Mouse (Mus musculus): ENCODE measurements around the gene Zfp157. TPM values are rescaled to one million over a fixed set of nuclear protein-coding genes. Genes with fewer than 3 reads are reported as not detected.
"Not testable (repeated sequence)": the region's sequence is repeated elsewhere in the genome, so short reads cannot be mapped to it uniquely, and the experiment has no call there.

Gene Zfp157
- total RNA-seq (2021), result 10 to 100 TPM; 37.6 to 39.8 TPM

- DNase-seq, result peak; percentile 94
- intact Hi-C loops (cut with DNase I), result loop anchor here (5.0 kb wide), 1 partner anchor 164 kb away; the partner anchor contains the start of gene Gm43720
Observed at GRCm38 (mm10) chr5:138441286-138442194, at the start of gene Zfp157. Gene Zfp157 (plus strand): TSS chr5:138441468.

GRCm38 (mm10) chr5:138397795-138398337 is 43.4 kb upstream of the Zfp157 start:
- DNase-seq, result no peak
- intact Hi-C loops (cut with DNase I), result no loop called here

GRCm38 (mm10) chr5:138400431-138400830 is 40.8 kb upstream of the Zfp157 start:
- DNase-seq; intact Hi-C loops (cut with DNase I): not testable (repeated sequence)

- DNase-seq, result no peak
- intact Hi-C loops (cut with DNase I), result no loop called here
Observed at GRCm38 (mm10) chr5:138458371-138458770, 17.1 kb downstream of the Zfp157 start.

GRCm38 (mm10) chr5:138459107-138459506 is 17.8 kb downstream of the Zfp157 start:
- no peak for DNase-seq
- intact Hi-C loops (cut with DNase I), result no loop called here

GRCm38 (mm10) chr5:138473601-138474000 is 32.3 kb downstream of the Zfp157 start:
- DNase-seq, result peak; percentile 53
- intact Hi-C loops (cut with DNase I), result no loop called here

GRCm38 (mm10) chr5:138504548-138504947 is 63.3 kb downstream of the Zfp157 start:
- DNase-seq; intact Hi-C loops (cut with DNase I): not testable (repeated sequence)

Other genes starting within 250 kb of the Zfp157 start
- 10 to 100 TPM in 1 of 2 experiments, 1 to 10 TPM in 1; 7.9 to 10.4 TPM for gene Mblac1, start 247.2 kb upstream of the Zfp157 start, total RNA-seq (2021)
- under 1 TPM in 1 of 2 experiments, not detected in 1; 0.20 TPM for gene Nxpe5, start 215.6 kb upstream of the Zfp157 start, total RNA-seq (2021)
- 10 to 100 TPM; 53.1 to 60.1 TPM for gene Lamtor4, start 186.0 kb upstream of the Zfp157 start, total RNA-seq (2021)
- 10 to 100 TPM; 90.0 to 98.2 TPM for gene BC037034, start 177.4 kb upstream of the Zfp157 start, total RNA-seq (2021)
- 1 to 10 TPM in 1 of 2 experiments, under 1 TPM in 1; 0.86 to 1.6 TPM for gene Gal3st4, start 168.6 kb upstream of the Zfp157 start, total RNA-seq (2021)
- under 1 TPM in 1 of 2 experiments, not detected in 1; 0.20 TPM for gene Gm43720, start 161.5 kb upstream of the Zfp157 start, total RNA-seq (2021)
- gene Gpc2, start 161.5 kb upstream of the Zfp157 start, total RNA-seq (2021), result 100 to 1,000 TPM in 1 of 2 experiments, 10 to 100 TPM in 1; 86.4 to 104 TPM
- gene Stag3, start 161.2 kb upstream of the Zfp157 start, total RNA-seq (2021), result 1 to 10 TPM; 5.8 to 7.7 TPM
- not detected for gene Pvrig, start 99.5 kb upstream of the Zfp157 start, total RNA-seq (2021)
- not detected for gene 1700123K08Rik, start 123.2 kb downstream of the Zfp157 start, total RNA-seq (2021)
- 10 to 100 TPM; 48.0 to 55.3 TPM for gene Zfp68, start 178.3 kb downstream of the Zfp157 start, total RNA-seq (2021)
- 10 to 100 TPM; 17.3 to 17.8 TPM for gene A430033K04Rik, start 181.4 kb downstream of the Zfp157 start, total RNA-seq (2021)